Comparison of ENCODE assay signal across 9 mouse cellular contexts in genomic region chr10:61877787-61878186, GRCm38 (mm10).
DNase-seq lines count a peak whose midpoint lies in the region; ATAC-seq and TF ChIP-seq lines count a peak whose summit lies in the region.
"Had no signal": no experiment of that assay in that cellular context is flagged by ENCODE, and none has a peak within 500 bp of the region (broad histone marks: within the 10 kb centered on the region; RNA-seq: fewer than 3 reads in every experiment).

No protein-coding gene starts in this region.

- peaks cover 31% of the 10 kb centered on the region for H3K27me3 ChIP-seq in E14TG2a.4 (ENCODE audit: insufficient read depth, low read length)
- H3K27me3 ChIP-seq in forebrain, embryonic 11.5 days (ENCODE audit: control insufficient read depth, insufficient read depth, low read length): no peaks in the 10 kb centered on the region
- H3K27me3 ChIP-seq in liver, postnatal 0 days (ENCODE audit: insufficient read depth, low read length): 0 out of 2 replicates have a peak, but pooled peaks cover 3% of the 10 kb centered on the region

- peak; percentile 89 for TF ChIP-seq CTCF in E14TG2a.4 (conservative IDR thresholded peaks at IDR 0.05; ENCODE audit: low read length)
- peak; percentile 94 for TF ChIP-seq CTCF in brain, embryonic 14.5 days (IDR thresholded peaks at IDR 0.05; ENCODE audit: borderline replicate concordance, extremely low read depth, insufficient read depth, insufficient read length)
- TF ChIP-seq CTCF in liver, postnatal 0 days (IDR thresholded peaks at IDR 0.05; ENCODE audit: low read depth): peak; percentile 88

- H3K36me3 ChIP-seq in E14TG2a.4 (ENCODE audit: insufficient read depth, low read length): no peaks in the 10 kb centered on the region
- no peaks in the 10 kb centered on the region for H3K36me3 ChIP-seq in forebrain, embryonic 11.5 days (ENCODE audit: control insufficient read depth, insufficient read depth, low read length)
- no peaks in the 10 kb centered on the region for H3K36me3 ChIP-seq in liver, postnatal 0 days (replicated peaks; ENCODE audit: insufficient read depth, low read length)
- H3K36me3 ChIP-seq: heart, embryonic 13.5 days had no signal

- H3K4me3 ChIP-seq in E14TG2a.4 (replicated peaks; ENCODE audit: low read length): no peak overlapping the region
- no peak overlapping the region for H3K4me3 ChIP-seq in forebrain, embryonic 11.5 days (ENCODE audit: low read depth, low read length)
- H3K4me3 ChIP-seq in liver, postnatal 0 days (ENCODE audit: low read depth, low read length): no peak overlapping the region
- H3K4me3 ChIP-seq: heart, embryonic 13.5 days had no signal

- no peak overlapping the region for H3K9ac ChIP-seq in forebrain, embryonic 11.5 days (ENCODE audit: low read length)
- H3K9ac ChIP-seq in liver, postnatal 0 days (replicated peaks): no peak overlapping the region
- H3K9ac ChIP-seq: heart, embryonic 13.5 days had no signal

- TF ChIP-seq POLR2A in brain, embryonic 14.5 days (IDR thresholded peaks at IDR 0.05; ENCODE audit: borderline replicate concordance, extremely low read depth, insufficient read depth, insufficient read length, poor library complexity, severe bottlenecking): no peak

- ATAC-seq in forebrain, embryonic 11.5 days (replicated peaks; ENCODE audit: low FRiP score): peak; percentile 42
- ATAC-seq in liver, postnatal 0 days: no peak

- peak; percentile 79 for DNase-seq in brain, embryonic 14.5 days (ENCODE audit: low read depth)
- peak; percentile 90 for DNase-seq in forebrain, embryonic 11.5 days (ENCODE audit: low spot score)
- DNase-seq in heart, postnatal 14 days: peak; percentile 76 to 86
- peak; percentile 90 to 92 for DNase-seq in kidney, postnatal 4 days
- peak; percentile 78 for DNase-seq in liver, postnatal 0 days
- DNase-seq in ovary, postnatal 36 days (ENCODE audit: low spot score): peak; percentile 68
- peak; percentile 50 to 52 for DNase-seq in thymus, postnatal 36 days

- no peak overlapping the region for H3K4me2 ChIP-seq in forebrain, embryonic 11.5 days (ENCODE audit: low read depth, low read length, severe bottlenecking)
- no peak overlapping the region for H3K4me2 ChIP-seq in liver, postnatal 0 days (ENCODE audit: low read depth, low read length)
- H3K4me2 ChIP-seq: heart, embryonic 13.5 days had no signal

- H3K27ac ChIP-seq in forebrain, embryonic 11.5 days (ENCODE audit: low read depth, low read length): no peak overlapping the region
- H3K27ac ChIP-seq in liver, postnatal 0 days (ENCODE audit: low read depth): no peak overlapping the region
- H3K27ac ChIP-seq: heart, embryonic 13.5 days had no signal

- H3K4me1 ChIP-seq in E14TG2a.4 (replicated peaks; ENCODE audit: low read depth, low read length): peaks cover 71% of the 10 kb centered on the region
- H3K4me1 ChIP-seq in forebrain, embryonic 11.5 days (replicated peaks; ENCODE audit: control insufficient read depth, insufficient read depth, low read length): peaks cover 7% of the 10 kb centered on the region; the same call in 1 of the 2 replicates
- H3K4me1 ChIP-seq in liver, postnatal 0 days (ENCODE audit: insufficient read depth): no peaks in the 10 kb centered on the region

- intact Hi-C loops in heart, postnatal 14 days (cut with DNase I): loop anchor here (2.0 to 5.0 kb wide), 4 partner anchors 39 to 305 kb away; partner anchors contain the start of gene Col13a1

- no peak for TF ChIP-seq EP300 in liver, postnatal 0 days (IDR thresholded peaks at IDR 0.05; ENCODE audit: low read depth)

- no peaks in the 10 kb centered on the region for H3K9me3 ChIP-seq in E14TG2a.4 (ENCODE audit: low read length)
- no peaks in the 10 kb centered on the region for H3K9me3 ChIP-seq in forebrain, embryonic 11.5 days (ENCODE audit: control insufficient read depth, low read length)
- no peaks in the 10 kb centered on the region for H3K9me3 ChIP-seq in liver, postnatal 0 days (ENCODE audit: low read length)
- H3K9me3 ChIP-seq: heart, embryonic 13.5 days had no signal

- 6% methylated on average over 6 of the region's 6 CpGs for WGBS in forebrain, embryonic 11.5 days
- 4% methylated on average over 6 of the region's 6 CpGs for WGBS in liver, postnatal 0 days (ENCODE audit: insufficient replicate concordance)
